25 mouse cellular contexts compared by ENCODE assay signal in genomic region chr1:143650317-143650716, GRCm38 (mm10).
"Had no signal": no experiment of that assay in that cellular context is flagged by ENCODE, and none has a peak within 500 bp of the region (broad histone marks: within the 10 kb centered on the region; RNA-seq: fewer than 3 reads in every experiment).

No protein-coding gene starts in this region.

- H3K4me1 ChIP-seq: heart, embryonic 13.5 days; heart, embryonic 15.5 days; kidney, embryonic 15.5 days; limb, embryonic 13.5 days; limb, embryonic 15.5 days had no signal

- H3K27ac ChIP-seq: gastrocnemius, adult 2 months; heart, adult 2 months; heart, embryonic 13.5 days; heart, embryonic 15.5 days; hindbrain, embryonic 13.5 days; hindbrain, embryonic 15.5 days; hindbrain, postnatal 0 days; kidney, embryonic 15.5 days; kidney, postnatal 0 days; layer of hippocampus, adult 2 months; limb, embryonic 13.5 days; limb, embryonic 15.5 days had no signal

- H3K9ac ChIP-seq: heart, embryonic 13.5 days; heart, embryonic 15.5 days; hindbrain, embryonic 13.5 days; hindbrain, embryonic 15.5 days; kidney, embryonic 15.5 days; limb, embryonic 13.5 days; limb, embryonic 15.5 days had no signal

- H3K27me3 ChIP-seq: heart, embryonic 13.5 days; heart, embryonic 15.5 days; hindbrain, embryonic 13.5 days; hindbrain, embryonic 15.5 days; kidney, embryonic 15.5 days; limb, embryonic 13.5 days; limb, embryonic 15.5 days had no signal

- H3K4me3 ChIP-seq: gastrocnemius, adult 2 months; heart, adult 2 months; heart, embryonic 13.5 days; heart, embryonic 15.5 days; hindbrain, embryonic 13.5 days; hindbrain, embryonic 15.5 days; kidney, embryonic 15.5 days; layer of hippocampus, adult 2 months; limb, embryonic 13.5 days; limb, embryonic 15.5 days had no signal

- DNase-seq: gastrocnemius, adult 2 months; gastrocnemius, postnatal 10 days; gastrocnemius, postnatal 25 days; heart, adult 11 months; heart, adult 2 months; heart, postnatal 14 days; heart, postnatal 36 days; kidney, adult 11 months; kidney, adult 2 months; kidney, adult 9 months; kidney, postnatal 25 days; kidney, postnatal 4 days; left cerebral cortex, postnatal 4 days had no signal

- ATAC-seq: hindbrain, postnatal 0 days; intestine, embryonic 16.5 days had no signal

- H3K4me2 ChIP-seq: heart, embryonic 11.5 days; heart, embryonic 13.5 days; heart, embryonic 15.5 days; hindbrain, embryonic 13.5 days; hindbrain, embryonic 15.5 days; kidney, embryonic 15.5 days; limb, embryonic 13.5 days; limb, embryonic 15.5 days had no signal

- H3K9me3 ChIP-seq: heart, embryonic 13.5 days; heart, embryonic 15.5 days; hindbrain, embryonic 13.5 days; hindbrain, embryonic 15.5 days; kidney, embryonic 15.5 days; limb, embryonic 13.5 days; limb, embryonic 15.5 days had no signal
